Mouse (Mus musculus): ENCODE measurements around the gene Ubiad1. TPM values are rescaled to one million over a fixed set of nuclear protein-coding genes. Genes with fewer than 3 reads are reported as not detected.

The Ubiad1 gene
- polyA plus RNA-seq, 1 experiment: 1.2 TPM

DNA sequence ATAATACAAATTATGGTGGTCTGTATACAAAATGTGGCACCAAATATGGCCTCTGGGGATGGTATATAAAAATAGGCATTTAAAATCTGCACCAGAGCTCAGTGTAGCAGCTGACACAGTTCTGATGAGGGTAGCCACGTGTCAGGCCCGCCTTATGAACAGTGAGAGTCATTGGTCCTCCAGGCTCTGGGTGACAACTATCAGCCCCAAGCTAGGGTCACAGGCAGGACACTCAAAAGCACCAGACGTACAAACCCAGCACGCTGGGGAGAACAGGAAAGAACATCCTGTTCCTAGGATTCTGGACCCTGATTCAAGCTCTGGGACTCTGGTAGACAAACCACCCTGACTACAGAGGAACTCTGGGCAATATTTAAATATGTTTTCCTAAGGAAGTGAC lies 10.0 kb downstream of the Ubiad1 start:
- Histone ChIP-seq H3K36me3 (ENCODE audit: control insufficient read depth) (peaks cover 76% of the 10 kb centered on the region), H3K27me3 (ENCODE audit: control insufficient read depth) (no peaks in the 10 kb centered on the region), H3K4me3 (replicated peaks) (no peak overlapping the region), H3K9me3 (ENCODE audit: control insufficient read depth, low read length) (no peaks in the 10 kb centered on the region), H3K4me1 (ENCODE audit: control insufficient read depth) (no peaks in the 10 kb centered on the region; the same call in none of the 2 replicates)
- TF ChIP-seq GATA1 (IDR thresholded peaks at IDR 0.05; ENCODE audit: low read length) (no peak), TAL1 (IDR thresholded peaks at IDR 0.05; ENCODE audit: low read length) (no peak)

DNA sequence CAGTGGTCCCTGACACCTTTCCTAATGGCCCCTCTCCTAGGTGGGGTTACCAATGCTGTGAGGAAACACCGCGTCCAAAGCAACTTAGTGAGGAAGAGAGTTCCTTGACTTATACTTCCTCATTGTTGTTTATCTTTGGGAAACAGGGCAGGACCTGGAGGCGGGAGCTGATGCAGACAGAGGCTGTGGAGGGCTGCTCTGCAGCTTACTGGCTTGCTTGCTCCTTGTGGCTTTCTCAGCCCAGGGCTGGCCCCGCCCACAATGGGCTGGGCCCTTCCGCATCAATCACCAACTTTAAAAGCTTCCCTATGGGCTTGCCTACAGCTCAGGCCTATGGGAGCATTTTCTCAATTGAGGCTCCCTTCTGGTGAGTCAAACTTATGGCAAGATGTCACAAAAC lies 10.8 kb downstream of the Ubiad1 start:
- H3K36me3 ChIP-seq (ENCODE audit: control insufficient read depth): peaks cover 71% of the 10 kb centered on the region
- no peaks in the 10 kb centered on the region for H3K9me3 ChIP-seq (ENCODE audit: control insufficient read depth, low read length)
- no peak overlapping the region for H3K4me3 ChIP-seq (replicated peaks)
- TF ChIP-seq TAL1 (IDR thresholded peaks at IDR 0.05; ENCODE audit: low read length) (no peak), GATA1 (IDR thresholded peaks at IDR 0.05; ENCODE audit: low read length) (no peak)
- H3K27me3 ChIP-seq (ENCODE audit: control insufficient read depth): no peaks in the 10 kb centered on the region
- H3K4me1 ChIP-seq (ENCODE audit: control insufficient read depth): no peaks in the 10 kb centered on the region; the same call in none of the 2 replicates

DNA sequence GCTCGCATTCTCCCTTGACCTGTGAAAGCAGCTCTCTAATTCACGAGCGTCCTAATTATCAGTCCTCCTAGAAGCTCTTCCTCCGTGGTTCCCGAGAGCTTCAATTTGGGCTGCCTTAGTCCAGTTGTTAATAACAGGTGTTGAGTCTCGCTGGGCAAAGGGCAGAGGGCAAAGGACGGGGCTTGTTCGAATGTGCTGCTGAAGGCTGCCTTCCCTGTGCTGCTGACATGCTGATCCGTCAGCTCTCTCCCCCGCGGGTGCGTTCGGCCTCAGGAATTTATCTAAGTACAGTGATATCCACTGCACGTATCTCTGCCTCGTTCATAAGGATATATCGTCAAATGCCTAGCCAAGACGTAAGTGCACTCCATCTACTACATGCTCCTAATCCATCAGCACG lies 11.2 kb downstream of the Ubiad1 start:
- Histone ChIP-seq H3K4me3 (replicated peaks) (no peak overlapping the region), H3K36me3 (ENCODE audit: control insufficient read depth) (peaks cover 66% of the 10 kb centered on the region), H3K4me1 (ENCODE audit: control insufficient read depth) (no peaks in the 10 kb centered on the region; the same call in 1 of the 2 replicates), H3K9me3 (ENCODE audit: control insufficient read depth, low read length) (no peaks in the 10 kb centered on the region), H3K27me3 (ENCODE audit: control insufficient read depth) (no peaks in the 10 kb centered on the region)
- TF ChIP-seq TAL1 (IDR thresholded peaks at IDR 0.05; ENCODE audit: low read length) (no peak), GATA1 (IDR thresholded peaks at IDR 0.05; ENCODE audit: low read length) (no peak)

DNA sequence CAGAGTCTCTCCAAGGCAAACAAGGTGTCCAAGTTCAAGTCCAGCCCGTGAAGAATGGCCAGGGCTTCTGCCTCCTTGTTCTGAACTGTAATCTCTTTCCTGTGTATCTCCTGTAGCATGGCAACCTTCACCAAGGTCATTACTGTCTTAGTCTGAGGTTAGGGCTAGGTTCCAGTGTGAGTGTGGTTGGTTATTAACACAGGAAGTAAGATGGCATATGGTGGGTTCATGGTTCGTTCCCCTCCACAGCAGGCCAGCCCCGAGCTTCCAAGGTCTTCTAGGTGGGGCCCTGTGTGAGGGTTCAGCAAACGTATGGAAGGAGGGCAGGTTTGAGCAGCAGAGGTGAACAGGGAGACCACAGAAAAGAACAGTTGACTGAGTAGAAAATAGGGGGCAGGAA lies 12.1 kb downstream of the Ubiad1 start:
- H3K9me3 ChIP-seq (ENCODE audit: control insufficient read depth, low read length): no peaks in the 10 kb centered on the region
- H3K4me1 ChIP-seq (ENCODE audit: control insufficient read depth): no peaks in the 10 kb centered on the region; the same call in 1 of the 2 replicates
- no peak overlapping the region for H3K4me3 ChIP-seq (replicated peaks)
- H3K36me3 ChIP-seq (ENCODE audit: control insufficient read depth): peaks cover 59% of the 10 kb centered on the region
- no peaks in the 10 kb centered on the region for H3K27me3 ChIP-seq (ENCODE audit: control insufficient read depth)
- no peak for TF ChIP-seq GATA1 (IDR thresholded peaks at IDR 0.05; ENCODE audit: low read length)
- TF ChIP-seq TAL1 (IDR thresholded peaks at IDR 0.05; ENCODE audit: low read length): no peak

DNA sequence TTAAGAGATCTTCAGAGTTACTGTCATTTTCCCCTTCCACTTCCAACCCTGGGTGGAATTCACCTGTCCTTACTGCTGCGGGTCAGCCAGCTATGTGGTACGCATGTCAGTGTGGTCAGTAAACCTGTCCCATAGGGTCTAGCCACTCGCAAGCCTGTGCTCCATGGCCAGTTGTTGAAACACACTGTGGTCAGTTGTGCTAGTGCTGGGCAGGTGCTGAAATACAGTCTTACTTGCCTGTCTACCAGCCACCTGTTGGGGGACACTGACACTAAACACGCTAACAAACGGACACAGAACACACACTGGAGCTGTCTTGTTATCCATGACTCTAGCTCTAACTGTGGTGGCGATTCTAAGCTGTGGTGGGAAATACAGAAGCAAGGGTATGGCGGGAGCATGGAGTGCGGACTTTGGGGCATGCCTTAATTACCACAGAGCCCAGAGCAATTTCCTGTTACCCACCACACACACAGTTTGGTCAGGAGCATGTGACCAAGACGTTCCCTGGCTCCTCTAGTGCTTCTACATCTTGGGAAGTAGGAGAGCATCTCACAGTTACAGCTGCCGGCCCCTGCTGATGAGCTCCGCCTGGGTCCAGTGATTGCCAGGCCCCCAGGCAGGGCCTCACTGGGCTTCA lies 13.6 kb downstream of the Ubiad1 start:
- H3K9me3 ChIP-seq (ENCODE audit: control insufficient read depth, low read length): no peaks in the 10 kb centered on the region
- H3K36me3 ChIP-seq (ENCODE audit: control insufficient read depth): peaks cover 47% of the 10 kb centered on the region
- TF ChIP-seq TAL1 (IDR thresholded peaks at IDR 0.05; ENCODE audit: low read length): no peak
- TF ChIP-seq GATA1 (IDR thresholded peaks at IDR 0.05; ENCODE audit: low read length): no peak
- no peaks in the 10 kb centered on the region for H3K27me3 ChIP-seq (ENCODE audit: control insufficient read depth)
- H3K4me1 ChIP-seq (ENCODE audit: control insufficient read depth): no peaks in the 10 kb centered on the region; the same call in 1 of the 2 replicates
- H3K4me3 ChIP-seq (replicated peaks): no peak overlapping the region

DNA sequence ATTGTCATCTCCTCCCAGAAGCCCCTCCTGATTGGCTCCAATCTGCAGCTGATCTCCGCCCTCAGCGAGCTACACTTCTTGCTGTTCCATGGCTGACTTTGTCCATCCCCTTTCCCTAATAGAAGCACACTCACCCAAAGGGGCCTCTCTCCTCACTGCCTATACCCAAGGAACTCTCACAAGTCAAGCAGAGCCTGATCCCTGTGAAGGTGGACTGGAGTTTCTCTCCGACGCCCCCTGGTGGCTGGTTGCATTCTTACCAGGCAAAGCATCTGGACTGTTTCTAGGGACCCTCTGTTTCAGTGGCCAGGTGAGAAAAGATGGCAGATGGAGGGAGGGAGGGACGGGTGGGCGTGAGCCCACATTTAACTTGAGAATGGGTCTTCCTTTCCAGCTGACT lies 14.9 kb downstream of the Ubiad1 start:
- no peaks in the 10 kb centered on the region; the same call in 1 of the 2 replicates for H3K4me1 ChIP-seq (ENCODE audit: control insufficient read depth)
- TF ChIP-seq GATA1 (IDR thresholded peaks at IDR 0.05; ENCODE audit: low read length): no peak
- TF ChIP-seq TAL1 (IDR thresholded peaks at IDR 0.05; ENCODE audit: low read length): no peak
- peaks cover 34% of the 10 kb centered on the region for H3K36me3 ChIP-seq (ENCODE audit: control insufficient read depth)
- H3K9me3 ChIP-seq (ENCODE audit: control insufficient read depth, low read length): no peaks in the 10 kb centered on the region
- no peaks in the 10 kb centered on the region for H3K27me3 ChIP-seq (ENCODE audit: control insufficient read depth)
- H3K4me3 ChIP-seq (replicated peaks): no peak overlapping the region

DNA sequence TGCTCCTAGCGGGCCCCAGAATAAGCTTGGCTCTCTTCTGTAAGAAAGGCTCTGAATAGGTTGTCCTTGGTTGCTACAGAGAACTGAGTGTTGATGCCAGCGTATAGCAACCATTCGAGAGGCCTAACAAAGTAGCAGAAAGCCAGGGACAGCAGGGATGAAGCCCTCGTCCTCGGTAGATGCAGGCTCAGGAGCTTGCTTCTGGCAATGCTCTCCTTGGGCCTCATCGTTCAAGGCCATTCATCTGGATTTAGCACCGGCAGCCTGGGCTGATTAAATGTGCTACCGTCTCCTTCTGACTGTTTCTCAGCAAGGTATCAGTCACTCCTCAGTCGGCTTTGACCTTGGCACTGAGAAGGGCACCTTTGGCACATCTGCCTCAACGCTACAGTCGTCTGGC lies 15.4 kb downstream of the Ubiad1 start:
- no peaks in the 10 kb centered on the region for H3K9me3 ChIP-seq (ENCODE audit: control insufficient read depth, low read length)
- no peaks in the 10 kb centered on the region for H3K27me3 ChIP-seq (ENCODE audit: control insufficient read depth)
- H3K4me1 ChIP-seq (ENCODE audit: control insufficient read depth): no peaks in the 10 kb centered on the region; the same call in 1 of the 2 replicates
- H3K4me3 ChIP-seq (replicated peaks): no peak overlapping the region
- peaks cover 28% of the 10 kb centered on the region for H3K36me3 ChIP-seq (ENCODE audit: control insufficient read depth)
- TF ChIP-seq GATA1 (IDR thresholded peaks at IDR 0.05; ENCODE audit: low read length) (no peak), TAL1 (IDR thresholded peaks at IDR 0.05; ENCODE audit: low read length) (no peak)

DNA sequence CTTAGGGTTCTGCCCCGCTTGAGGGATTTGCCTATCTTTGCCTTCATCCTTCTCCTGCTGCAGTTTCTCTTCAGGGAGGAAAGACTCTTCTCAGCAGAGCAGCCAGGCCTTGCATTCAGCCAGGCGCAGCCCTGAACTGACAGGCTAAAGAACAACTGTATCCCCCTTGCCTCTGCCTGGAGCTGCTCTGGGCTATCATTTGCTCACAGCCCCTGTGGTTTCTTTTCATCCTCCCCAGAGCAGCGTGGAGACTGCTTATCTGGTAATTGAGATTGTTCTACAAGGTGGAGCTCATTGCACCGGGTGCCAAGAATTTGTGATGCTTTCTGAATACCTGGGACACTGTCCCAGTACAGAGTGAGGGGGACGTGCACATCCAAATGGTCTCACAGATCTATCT lies 16.0 kb downstream of the Ubiad1 start:
- Histone ChIP-seq H3K27me3 (ENCODE audit: control insufficient read depth) (no peaks in the 10 kb centered on the region), H3K4me3 (replicated peaks) (no peak overlapping the region), H3K4me1 (ENCODE audit: control insufficient read depth) (no peaks in the 10 kb centered on the region; the same call in 1 of the 2 replicates), H3K9me3 (ENCODE audit: control insufficient read depth, low read length) (no peaks in the 10 kb centered on the region), H3K36me3 (ENCODE audit: control insufficient read depth) (peaks cover 23% of the 10 kb centered on the region)
- no peak for TF ChIP-seq TAL1 (IDR thresholded peaks at IDR 0.05; ENCODE audit: low read length)
- no peak for TF ChIP-seq GATA1 (IDR thresholded peaks at IDR 0.05; ENCODE audit: low read length)

DNA sequence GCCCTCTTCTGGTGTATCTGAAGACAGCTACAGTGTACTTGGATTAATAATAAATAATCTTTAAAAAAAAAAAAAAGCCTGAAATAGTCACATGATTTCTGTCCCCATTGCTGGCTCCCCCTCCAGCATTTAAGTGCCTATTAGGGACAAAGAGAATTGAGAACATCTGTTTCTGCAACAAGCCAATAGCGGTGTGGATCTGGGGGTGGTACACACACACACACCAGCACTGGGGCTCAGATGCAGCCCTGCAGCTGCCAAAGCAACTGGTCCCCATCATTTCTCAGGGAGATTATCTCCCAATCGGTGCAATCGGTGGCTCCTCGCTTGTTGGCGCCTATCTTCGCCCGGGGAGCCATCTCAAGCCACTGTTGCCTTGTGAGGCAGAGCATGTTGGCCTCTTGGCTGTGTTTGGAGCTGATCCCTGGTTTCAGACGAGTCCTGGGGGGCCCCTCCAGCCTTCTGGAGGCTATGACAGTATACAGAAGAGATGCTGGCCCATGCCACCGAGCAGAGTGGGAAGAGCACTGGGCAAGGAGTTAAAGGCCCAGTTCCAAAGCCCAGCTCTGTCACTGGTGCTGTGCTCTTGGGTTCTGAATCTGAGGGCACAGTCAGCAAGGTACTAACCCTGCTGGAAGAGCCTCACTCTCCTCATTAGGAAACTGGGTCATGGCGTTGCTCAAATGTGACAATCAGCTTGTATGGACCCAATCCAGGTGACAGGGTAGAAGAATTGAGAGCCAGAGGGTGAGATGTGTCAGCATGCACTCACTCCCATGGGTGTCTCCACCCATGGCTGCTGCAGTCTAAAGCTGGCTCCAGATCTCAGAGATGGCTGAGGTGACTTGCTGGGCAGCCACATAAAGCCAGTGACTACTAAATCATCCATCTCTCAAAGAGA lies 17.4 kb downstream of the Ubiad1 start:
- Histone ChIP-seq H3K4me3 (replicated peaks) (no peak overlapping the region), H3K36me3 (ENCODE audit: control insufficient read depth) (peaks cover 10% of the 10 kb centered on the region), H3K9me3 (ENCODE audit: control insufficient read depth, low read length) (no peaks in the 10 kb centered on the region), H3K4me1 (ENCODE audit: control insufficient read depth) (no peaks in the 10 kb centered on the region; the same call in 1 of the 2 replicates), H3K27me3 (ENCODE audit: control insufficient read depth) (no peaks in the 10 kb centered on the region)
- TF ChIP-seq GATA1 (IDR thresholded peaks at IDR 0.05; ENCODE audit: low read length): no peak
